Mouse (Mus musculus) neural tube, embryonic 10.5 days (tissue): Measurements from ENCODE around the gene B4galt5.

Source experiments
- DNase-seq: peaks from one replicate; pipeline ENCODE4 v3.0.0-alpha.2; 2017; ENCODE audit warnings: low spot score; ENCODE audit errors: extremely low spot score

Gene B4galt5

DNA sequence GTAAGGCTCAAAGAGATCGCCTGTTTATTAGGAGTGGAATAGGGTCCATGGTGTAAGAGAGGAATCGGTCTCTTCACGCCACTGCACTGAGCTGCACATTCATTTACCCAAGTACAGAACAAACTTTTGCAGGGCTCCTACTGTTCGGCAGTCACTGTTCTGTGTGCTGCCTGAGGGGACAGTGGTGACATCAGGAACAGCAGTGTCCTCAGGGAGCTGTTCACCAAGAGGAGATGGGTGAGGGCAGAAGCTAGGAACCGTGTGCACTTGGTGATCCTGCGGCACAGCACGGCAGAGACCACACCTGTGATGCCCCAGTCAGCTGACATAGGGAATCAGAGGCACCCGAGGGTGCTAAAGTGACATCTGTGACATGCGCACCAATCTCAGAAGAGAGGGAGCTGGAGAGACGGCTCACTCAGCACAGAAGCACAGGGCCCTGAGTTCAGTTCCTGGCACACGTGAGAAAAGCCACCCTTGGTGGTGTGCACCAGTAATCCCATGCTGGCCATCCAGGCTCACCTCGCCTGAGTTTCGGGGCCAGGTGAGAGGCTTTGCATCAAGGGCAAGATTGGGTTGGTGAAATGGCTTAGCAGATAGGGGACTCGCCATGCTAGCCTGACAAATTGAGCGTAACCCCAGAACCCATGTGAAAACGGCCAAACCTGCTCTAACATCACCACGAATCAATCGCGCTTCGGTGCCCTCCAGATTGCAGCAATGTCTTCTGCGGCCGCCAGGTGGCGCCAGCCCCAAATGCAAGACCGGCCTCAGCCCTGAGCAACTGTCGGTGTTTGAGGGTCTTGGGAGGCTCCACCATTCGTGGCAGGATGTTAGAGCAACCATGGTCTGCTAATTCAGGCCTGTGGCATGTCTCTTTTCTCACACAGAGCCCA is 68.6 kb downstream of the B4galt5 start:
- DNase-seq, result peak; percentile 87

GRCm38 (mm10) chr2:167278751-167279526 is 70.0 kb downstream of the B4galt5 start:
- DNase-seq, result peak; percentile 67

DNA sequence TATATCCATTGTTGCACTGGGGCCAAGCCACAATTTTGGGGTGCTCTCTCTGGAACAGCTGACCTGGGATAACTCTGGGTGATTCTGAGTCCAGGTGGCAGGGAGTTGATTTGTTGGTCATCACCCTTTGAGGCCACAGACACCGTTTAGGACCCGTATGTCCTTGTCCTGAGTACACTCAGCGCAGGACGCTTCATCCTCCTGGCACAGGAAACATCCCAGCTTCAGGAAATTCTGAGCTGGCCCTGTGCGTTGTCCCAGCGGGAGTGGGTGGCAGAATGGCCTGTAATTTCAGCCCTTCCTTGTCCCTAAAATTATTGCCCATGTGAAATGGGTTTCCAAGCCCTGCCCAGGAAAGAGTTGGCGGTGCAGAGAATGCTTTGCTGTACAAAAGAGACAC is 71.0 kb downstream of the B4galt5 start:
- no peak for DNase-seq

- DNase-seq, result no peak
Measured at GRCm38 (mm10) chr2:167277026-167277425, 72.0 kb downstream of the B4galt5 start.

- DNase-seq, result no peak
Measured at GRCm38 (mm10) chr2:167275856-167276255, 73.1 kb downstream of the B4galt5 start.

- DNase-seq, result no peak
Measured at GRCm38 (mm10) chr2:167274713-167275465, 74.1 kb downstream of the B4galt5 start.

GRCm38 (mm10) chr2:167273206-167273740 is 75.7 kb downstream of the B4galt5 start:
- DNase-seq, result no peak

GRCm38 (mm10) chr2:167272706-167273105 is 76.3 kb downstream of the B4galt5 start:
- no peak for DNase-seq

DNA sequence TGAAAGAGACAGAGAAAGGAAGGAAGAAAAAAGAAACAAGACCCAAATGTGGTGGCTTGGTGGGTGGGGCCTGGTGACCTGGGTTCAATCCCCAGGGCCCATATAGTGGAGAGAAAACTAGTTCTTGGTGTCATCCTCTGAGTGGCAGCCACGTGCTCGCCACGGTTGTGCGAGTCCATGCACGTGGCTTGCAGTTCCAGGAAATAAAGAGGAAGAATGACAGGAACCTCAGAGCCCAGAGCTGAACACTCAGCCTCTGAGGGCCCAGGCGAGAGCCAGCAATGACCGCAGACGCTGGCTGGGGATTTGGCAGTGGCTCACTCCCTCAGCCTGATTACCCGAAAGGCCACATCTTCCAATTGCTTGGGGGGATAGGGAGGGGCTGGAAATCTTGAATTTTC is 77.9 kb downstream of the B4galt5 start:
- no peak for DNase-seq

GRCm38 (mm10) chr2:167270496-167270895 is 78.5 kb downstream of the B4galt5 start:
- DNase-seq, result no peak

- no peak for DNase-seq
Measured at GRCm38 (mm10) chr2:167268721-167269120, 80.3 kb downstream of the B4galt5 start.

- DNase-seq, result no peak
Measured at GRCm38 (mm10) chr2:167268411-167268690, 80.6 kb downstream of the B4galt5 start.

GRCm38 (mm10) chr2:167267531-167268410 is 81.2 kb downstream of the B4galt5 start:
- no peak for DNase-seq

DNA sequence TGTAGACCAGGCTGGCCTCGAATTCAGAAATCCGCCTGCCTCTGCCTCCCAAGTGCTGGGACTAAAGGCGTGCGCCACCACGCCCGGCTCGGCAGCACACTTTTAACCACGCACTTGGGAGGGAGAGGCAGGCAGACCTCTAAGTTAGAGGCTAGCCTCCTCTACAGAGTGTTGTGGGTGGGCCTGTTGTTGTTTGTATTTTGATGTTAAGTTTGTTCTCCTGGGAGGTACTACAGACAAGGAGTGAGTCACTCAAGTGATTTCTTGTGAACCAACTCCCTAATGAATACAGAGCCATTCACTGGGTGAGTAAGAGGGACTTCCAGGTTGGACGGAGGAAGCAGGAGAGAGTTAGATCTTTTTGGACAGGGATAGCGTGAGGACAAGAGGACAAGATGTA is 82.8 kb downstream of the B4galt5 start:
- no peak for DNase-seq

- no peak for DNase-seq
Measured at GRCm38 (mm10) chr2:167265806-167266205, 83.2 kb downstream of the B4galt5 start.

- no peak for DNase-seq
Measured at GRCm38 (mm10) chr2:167265021-167265420, 84.0 kb downstream of the B4galt5 start.

- DNase-seq, result no peak
Measured at GRCm38 (mm10) chr2:167263931-167264330, 85.1 kb downstream of the B4galt5 start.

- DNase-seq, result no peak
Measured at GRCm38 (mm10) chr2:167263040-167263810, 85.8 kb downstream of the B4galt5 start.

- no peak for DNase-seq
Measured at GRCm38 (mm10) chr2:167262433-167262832, 86.5 kb downstream of the B4galt5 start.

- DNase-seq, result no peak
Measured at GRCm38 (mm10) chr2:167261106-167261505, 87.9 kb downstream of the B4galt5 start.
